Mouse (Mus musculus) cerebellum, adult 9-10 months (tissue): ENCODE results near the gene Cds1.
"Not testable (repeated sequence)": the region's sequence is repeated elsewhere in the genome, so short reads cannot be mapped to it uniquely, and the experiment has no call there.

ENCODE experiments used
- DNase-seq: peaks from one replicate; pipeline ENCODE4 v3.0.0; 2022

Gene Cds1

GRCm38 (mm10) chr5:101832042-101832441 lies 67.1 kb downstream of the Cds1 start:
- peak; percentile 65 for DNase-seq

DNA sequence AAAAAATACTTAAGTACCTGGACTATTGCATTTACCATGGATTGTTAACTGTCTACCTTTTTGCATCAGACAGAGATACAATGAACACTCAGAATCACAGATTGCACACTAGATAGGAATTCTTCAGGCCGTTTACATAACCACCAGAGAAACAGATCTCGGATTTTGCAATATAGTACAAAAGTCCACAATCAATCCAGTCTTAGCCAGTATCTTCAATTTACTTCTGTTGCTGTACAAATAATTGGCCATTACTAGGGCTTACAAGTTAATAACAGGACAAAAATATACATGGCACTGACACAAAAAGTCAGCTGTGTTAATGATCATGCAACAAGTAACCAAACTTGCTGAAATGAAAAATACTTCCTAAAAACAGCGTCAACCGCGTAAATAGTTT lies 68.1 kb downstream of the Cds1 start:
- DNase-seq, result no peak

- DNase-seq, result no peak
Observed at GRCm38 (mm10) chr5:101833875-101834274, 68.9 kb downstream of the Cds1 start.

GRCm38 (mm10) chr5:101836221-101836620 lies 71.3 kb downstream of the Cds1 start:
- no peak for DNase-seq

GRCm38 (mm10) chr5:101837605-101838004 lies 72.7 kb downstream of the Cds1 start:
- DNase-seq, result not testable (repeated sequence)

DNA sequence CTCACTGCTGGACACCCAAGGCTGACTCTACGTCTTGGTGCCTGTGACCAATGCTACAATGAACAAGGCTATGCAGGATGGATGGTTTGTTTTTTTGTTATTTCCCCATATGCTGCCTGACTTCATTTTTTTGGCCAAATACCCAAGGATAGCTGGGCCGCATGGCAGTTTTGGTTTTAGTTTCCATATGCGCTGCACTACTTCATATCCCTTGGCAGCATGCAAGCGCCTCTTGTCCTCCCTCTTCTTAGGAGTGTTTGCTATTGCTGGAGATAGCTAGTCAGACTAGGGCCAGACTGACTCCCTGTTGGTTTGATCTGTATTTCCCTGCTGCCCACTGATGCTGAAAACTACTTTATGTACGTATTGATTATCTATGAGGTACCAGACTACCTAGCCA lies 75.5 kb downstream of the Cds1 start:
- peak; percentile 41 for DNase-seq

GRCm38 (mm10) chr5:101845011-101845410 lies 80.1 kb downstream of the Cds1 start:
- DNase-seq, result no peak

DNA sequence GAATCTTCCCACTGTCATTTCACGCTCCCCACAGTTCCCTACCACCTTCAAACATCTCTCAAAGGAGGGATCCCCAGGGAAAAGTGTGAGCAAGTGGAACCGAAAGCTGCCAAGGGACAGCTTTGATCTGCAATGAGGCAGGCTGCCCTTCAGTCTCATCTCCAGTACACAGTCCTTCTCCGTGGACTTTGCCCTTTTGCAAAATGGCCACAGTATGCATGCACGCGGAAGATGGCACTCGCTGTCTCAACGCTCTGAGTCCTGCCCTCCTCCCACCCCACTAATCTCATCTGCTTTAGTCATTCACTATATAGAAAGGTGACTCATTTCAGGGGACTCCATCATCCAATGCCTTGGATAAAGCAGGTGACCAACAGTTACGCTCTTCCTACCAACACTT lies 81.0 kb downstream of the Cds1 start:
- DNase-seq, result no peak

- DNase-seq, result no peak
Observed at GRCm38 (mm10) chr5:101847323-101847722, 82.4 kb downstream of the Cds1 start.

GRCm38 (mm10) chr5:101847762-101848161 lies 82.8 kb downstream of the Cds1 start:
- no peak for DNase-seq

- DNase-seq, result no peak
Observed at GRCm38 (mm10) chr5:101851133-101851532, 86.2 kb downstream of the Cds1 start.

DNA sequence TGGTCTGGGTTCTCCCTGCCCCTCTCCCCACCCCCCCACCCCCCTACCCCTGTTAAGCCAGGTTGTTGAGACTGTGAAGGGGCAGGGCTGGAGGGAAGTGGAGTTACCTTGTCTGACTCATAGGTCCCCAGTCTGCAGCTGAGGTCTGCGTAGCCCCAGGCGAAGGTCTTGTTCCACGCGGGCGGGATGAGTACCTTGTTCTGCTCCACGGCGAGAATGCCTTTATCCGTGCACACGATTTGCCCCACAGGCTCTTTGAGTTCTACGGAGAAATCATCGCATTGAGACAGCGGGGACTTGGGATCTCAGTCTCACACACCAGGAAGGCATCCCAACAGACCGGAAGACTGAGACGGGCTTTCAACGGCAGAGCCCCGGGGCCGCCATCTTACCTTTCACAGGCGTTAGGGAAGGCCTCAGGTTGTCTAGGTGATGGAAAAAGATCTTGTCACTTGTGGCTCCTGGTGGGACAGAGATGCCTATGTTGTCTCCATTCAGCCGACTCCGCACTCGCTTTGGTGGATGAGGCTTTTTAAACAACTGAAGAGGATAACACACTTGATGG lies 87.3 kb downstream of the Cds1 start:
- no peak for DNase-seq

DNA sequence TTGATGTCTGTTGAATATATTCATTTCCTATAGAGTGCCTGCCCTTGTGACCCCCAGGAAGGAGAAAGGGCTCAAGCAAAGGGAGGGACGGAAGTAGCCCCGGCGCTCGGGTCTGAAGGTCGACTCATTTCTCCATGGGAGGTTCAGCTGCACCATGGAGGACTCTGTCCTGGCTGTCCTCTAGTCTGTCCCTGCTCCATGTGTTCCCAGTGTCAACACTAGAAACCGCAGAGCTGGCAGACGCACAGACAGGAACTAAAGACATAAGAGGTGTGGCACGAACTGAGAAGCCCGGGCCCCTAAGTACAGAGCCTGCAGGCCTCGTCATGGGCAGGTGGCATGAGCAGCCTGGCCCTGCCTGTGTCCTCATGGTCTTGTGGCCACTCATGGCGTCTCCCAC lies 89.2 kb downstream of the Cds1 start:
- DNase-seq, result no peak

- DNase-seq, result peak; percentile 37
Observed at GRCm38 (mm10) chr5:101854667-101855066, 89.7 kb downstream of the Cds1 start.

DNA sequence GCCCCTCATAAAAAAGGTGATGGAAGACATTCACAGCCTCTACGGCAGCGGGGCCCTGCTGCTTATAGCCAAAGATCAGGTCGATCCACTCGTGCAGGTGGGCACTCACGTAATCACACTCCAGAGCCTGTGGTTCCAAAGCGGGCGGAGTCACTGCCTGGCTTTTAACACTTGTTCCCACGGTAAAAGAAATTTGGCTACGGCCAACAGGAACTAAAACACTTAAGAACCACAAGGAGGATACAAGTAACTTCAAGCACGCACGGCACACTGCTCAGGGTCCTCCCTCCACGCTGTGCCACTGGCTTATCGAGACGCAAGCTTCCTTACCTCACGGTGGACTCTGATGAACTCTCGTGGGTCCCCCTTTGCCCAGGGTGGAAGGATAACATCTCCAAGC lies 90.5 kb downstream of the Cds1 start:
- no peak for DNase-seq

DNA sequence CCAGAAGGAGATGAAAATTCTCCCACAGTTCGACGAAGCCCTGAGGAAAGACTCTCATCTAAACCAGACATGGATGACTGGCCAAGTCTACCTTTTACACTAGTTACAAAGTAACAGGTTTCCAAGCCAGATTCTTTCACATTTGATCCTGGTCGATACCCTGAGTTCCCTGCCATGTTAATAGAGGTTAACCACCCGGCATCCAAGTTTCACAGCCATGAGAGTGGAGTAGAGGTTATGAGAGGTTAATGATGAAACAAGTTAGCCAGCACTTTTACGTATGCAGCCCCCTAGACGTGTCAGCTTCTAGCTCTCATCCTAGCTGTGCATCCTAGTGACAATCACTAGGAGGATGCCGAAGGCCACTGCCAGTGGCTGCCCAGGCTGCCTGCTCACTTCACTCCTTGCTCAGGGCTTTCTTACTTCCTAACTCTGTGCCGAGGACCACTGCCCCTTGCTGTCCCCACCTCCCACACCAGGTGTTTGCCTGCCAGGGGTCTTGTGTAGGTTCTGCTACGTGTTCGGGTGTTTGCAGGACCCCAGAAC lies 94.0 kb downstream of the Cds1 start:
- DNase-seq, result no peak

DNA sequence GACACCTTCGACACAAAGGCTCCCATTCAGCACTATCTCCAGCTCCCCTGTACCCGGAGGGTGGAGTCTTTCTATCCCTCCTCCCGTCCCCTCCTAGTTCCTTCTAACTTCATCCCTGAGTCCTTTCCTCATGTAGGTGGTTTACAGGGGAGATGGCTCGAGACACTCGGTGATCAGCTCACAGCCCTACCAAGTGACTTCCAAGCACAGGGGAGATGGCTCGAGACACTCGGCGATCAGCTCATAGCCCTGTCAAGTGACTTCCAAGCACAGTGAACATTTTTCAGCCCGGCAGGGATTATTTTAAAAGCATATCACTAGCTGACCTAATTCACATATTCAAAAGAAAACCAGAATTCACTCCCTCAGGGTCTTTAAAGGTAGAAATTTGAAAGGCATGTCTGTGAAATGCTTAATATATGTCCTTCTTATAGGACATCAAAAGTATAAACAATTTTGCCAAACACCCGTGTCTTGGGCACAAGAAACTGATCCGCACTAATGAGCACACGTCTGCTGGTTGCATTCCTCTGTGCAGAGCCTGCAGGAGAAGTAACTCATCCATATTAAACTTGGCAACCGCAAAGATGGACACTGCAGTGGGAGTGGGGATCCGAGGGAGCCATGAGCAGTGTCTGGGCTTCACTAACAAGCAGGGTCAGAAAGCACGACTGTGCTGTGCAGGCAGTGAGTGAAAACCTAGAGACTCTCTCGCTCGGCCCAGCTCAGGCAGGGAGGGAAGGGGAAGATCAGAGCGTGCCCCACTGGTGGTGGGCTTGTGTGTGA lies 97.0 kb downstream of the Cds1 start:
- DNase-seq, result no peak

GRCm38 (mm10) chr5:101862651-101863050 lies 97.7 kb downstream of the Cds1 start:
- no peak for DNase-seq

GRCm38 (mm10) chr5:101863946-101864345 lies 99.0 kb downstream of the Cds1 start:
- no peak for DNase-seq

DNA sequence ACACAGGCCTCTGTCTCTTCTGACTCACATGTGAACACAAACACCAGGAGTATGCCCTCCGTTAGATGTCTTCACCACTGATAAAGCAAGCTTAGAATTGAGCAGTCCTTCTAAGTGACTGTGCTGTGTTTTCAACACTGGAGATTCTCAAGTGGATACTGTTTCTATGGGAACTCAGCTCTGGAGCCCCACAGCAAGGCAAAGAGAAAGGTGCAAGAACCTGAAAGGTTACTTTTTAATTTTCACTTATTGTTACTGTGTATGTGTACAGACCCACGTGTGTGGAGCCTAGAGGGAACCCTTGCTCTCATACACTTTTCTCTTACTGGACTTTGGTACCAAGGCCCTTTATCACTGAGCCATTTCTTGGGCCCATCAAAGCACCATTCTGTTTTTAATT lies 101.8 kb downstream of the Cds1 start:
- DNase-seq, result no peak
